ENCODE assay signal across 8 mouse cellular contexts in genomic region chr17:83277117-83277947, GRCm38 (mm10).
DNase-seq lines count a peak whose midpoint lies in the region; ATAC-seq and TF ChIP-seq lines count a peak whose summit lies in the region.

No protein-coding gene starts in this region.

- peak overlapping the region; percentile 33 for H3K4me2 ChIP-seq in neural tube, embryonic 11.5 days (ENCODE audit: low read depth)

- H3K9me3 ChIP-seq in heart, embryonic 10.5 days: no peaks in the 10 kb centered on the region
- H3K9me3 ChIP-seq in neural tube, embryonic 11.5 days (ENCODE audit: control insufficient read depth, low read length): no peaks in the 10 kb centered on the region

- H3K36me3 ChIP-seq in heart, embryonic 10.5 days: no peaks in the 10 kb centered on the region
- no peaks in the 10 kb centered on the region for H3K36me3 ChIP-seq in kidney, adult 2 months (ENCODE audit: control insufficient read depth, insufficient read depth, low read length)
- H3K36me3 ChIP-seq in neural tube, embryonic 11.5 days (ENCODE audit: control insufficient read depth, insufficient read depth, low read length): no peaks in the 10 kb centered on the region

- H3K4me1 ChIP-seq in cerebellum, adult 2 months (ENCODE audit: control insufficient read depth, insufficient read depth, low read length): peaks cover 6% of the 10 kb centered on the region; the same call in 1 of the 2 replicates
- peaks cover 62% of the 10 kb centered on the region for H3K4me1 ChIP-seq in heart, embryonic 10.5 days
- no peaks in the 10 kb centered on the region for H3K4me1 ChIP-seq in kidney, adult 2 months (ENCODE audit: control insufficient read depth, insufficient read depth, low read length)
- peaks cover 20% of the 10 kb centered on the region for H3K4me1 ChIP-seq in neural tube, embryonic 11.5 days (ENCODE audit: control insufficient read depth, insufficient read depth, low read length)

- ATAC-seq in neural tube, embryonic 11.5 days (ENCODE audit: insufficient read depth, low FRiP score, low TSS enrichment): peak; percentile 31; the same call in 1 of the 2 replicates

- H3K27me3 ChIP-seq in cerebellum, adult 2 months (ENCODE audit: control insufficient read depth, insufficient read depth, low read length): no peaks in the 10 kb centered on the region
- H3K27me3 ChIP-seq in heart, embryonic 10.5 days (ENCODE audit: insufficient read depth, poor library complexity, severe bottlenecking): peaks cover 14% of the 10 kb centered on the region; the same call in 1 of the 2 replicates
- no peaks in the 10 kb centered on the region for H3K27me3 ChIP-seq in kidney, adult 2 months (replicated peaks; ENCODE audit: control insufficient read depth, insufficient read depth, low read length)
- H3K27me3 ChIP-seq in neural tube, embryonic 11.5 days (ENCODE audit: control insufficient read depth, insufficient read depth, low read length): no peaks in the 10 kb centered on the region

- peak in 1 of 2 experiments; percentile 15 for DNase-seq in cerebellum, adult 2 months
- no peak for DNase-seq in cerebellum, postnatal 14 days
- DNase-seq in embryo, embryonic 10.5 days (ENCODE audit: low spot score): peak; percentile 75
- DNase-seq in heart, embryonic 10.5 days (ENCODE audit: low spot score): peak; percentile 91
- peak; percentile 69 for DNase-seq in kidney, adult 2 months
- peak; percentile 61 to 71 for DNase-seq in lung, adult 18-20 months
- peak; percentile 71 for DNase-seq in neural tube, embryonic 11.5 days (ENCODE audit: low spot score)
- peak; percentile 78 for DNase-seq in thymus, postnatal 0 days (ENCODE audit: low spot score)

- no peak for TF ChIP-seq CTCF in cerebellum, adult 2 months (IDR thresholded peaks at IDR 0.05; ENCODE audit: borderline replicate concordance, insufficient read depth, low read depth, low read length)
- TF ChIP-seq CTCF in kidney, adult 2 months (conservative IDR thresholded peaks at IDR 0.05; ENCODE audit: insufficient read depth, insufficient read length, low read depth, low read length): no peak

- no peak overlapping the region for H3K27ac ChIP-seq in cerebellum, adult 2 months (ENCODE audit: insufficient read depth, low read length)
- H3K27ac ChIP-seq in heart, embryonic 10.5 days: peak overlapping the region; percentile 91
- H3K27ac ChIP-seq in kidney, adult 2 months (ENCODE audit: insufficient read depth, low read depth, low read length): peak overlapping the region; percentile 91
- peak overlapping the region; percentile 51; the same call in 1 of the 2 replicates for H3K27ac ChIP-seq in neural tube, embryonic 11.5 days (ENCODE audit: low read depth, low read length)

- WGBS in cerebellum, adult 2 months: 56% methylated on average over 26 of the region's 26 CpGs
- WGBS in heart, embryonic 10.5 days: 11% methylated on average over 26 of the region's 26 CpGs
- WGBS in kidney, adult 2 months: 41% methylated on average over 26 of the region's 26 CpGs
- 28% methylated on average over 26 of the region's 26 CpGs for WGBS in neural tube, embryonic 11.5 days

- peak overlapping the region; percentile 34 for H3K4me3 ChIP-seq in cerebellum, adult 2 months (replicated peaks; ENCODE audit: insufficient read depth, low read depth, low read length)
- peak overlapping the region; percentile 54 for H3K4me3 ChIP-seq in heart, embryonic 10.5 days
- peak overlapping the region; percentile 59; the same call in 1 of the 2 replicates for H3K4me3 ChIP-seq in kidney, adult 2 months (ENCODE audit: insufficient read depth, low read depth, low read length)
- H3K4me3 ChIP-seq in neural tube, embryonic 11.5 days (ENCODE audit: low read depth, low read length): peak overlapping the region; percentile 10; the same call in 1 of the 2 replicates

- peak overlapping the region; percentile 56 for H3K9ac ChIP-seq in neural tube, embryonic 11.5 days (ENCODE audit: low read length)

- no peak for TF ChIP-seq POLR2A in cerebellum, adult 2 months (IDR thresholded peaks at IDR 0.05; ENCODE audit: borderline replicate concordance, insufficient read depth, low read length)
- TF ChIP-seq POLR2A in kidney, adult 2 months (IDR thresholded peaks at IDR 0.05; ENCODE audit: low read depth, low read length): no peak

Comparison
In these comparisons a context has a peak if more than half of its experiments do, and no peak if none do; other contexts are left out.
1. DNase-seq: peak in embryo, embryonic 10.5 days (single experiment), heart, embryonic 10.5 days (single experiment), kidney, adult 2 months (single experiment), lung, adult 18-20 months (2 of 2), neural tube, embryonic 11.5 days (single experiment) and thymus, postnatal 0 days (single experiment); none in cerebellum, postnatal 14 days (0 of 2).
2. Peak in every context shown above with its lines, with median percentiles within 50 percentile points of each other: H3K4me3 ChIP-seq.